Mouse (Mus musculus) liver, embryonic 14.5 days (tissue): Measurements from ENCODE around the gene Clec18a.

Source experiments
- CTCF ChIP-seq: IDR thresholded peaks from 2 replicates; pipeline ENCODE4 v1.5.1; 2016; ENCODE audit warnings: antibody characterized with exemption, low read depth, control low read depth
- EP300 ChIP-seq: IDR thresholded peaks from 2 replicates; pipeline ENCODE4 v1.6.1; 2016; ENCODE audit warnings: antibody characterized with exemption, low read depth

DNA sequence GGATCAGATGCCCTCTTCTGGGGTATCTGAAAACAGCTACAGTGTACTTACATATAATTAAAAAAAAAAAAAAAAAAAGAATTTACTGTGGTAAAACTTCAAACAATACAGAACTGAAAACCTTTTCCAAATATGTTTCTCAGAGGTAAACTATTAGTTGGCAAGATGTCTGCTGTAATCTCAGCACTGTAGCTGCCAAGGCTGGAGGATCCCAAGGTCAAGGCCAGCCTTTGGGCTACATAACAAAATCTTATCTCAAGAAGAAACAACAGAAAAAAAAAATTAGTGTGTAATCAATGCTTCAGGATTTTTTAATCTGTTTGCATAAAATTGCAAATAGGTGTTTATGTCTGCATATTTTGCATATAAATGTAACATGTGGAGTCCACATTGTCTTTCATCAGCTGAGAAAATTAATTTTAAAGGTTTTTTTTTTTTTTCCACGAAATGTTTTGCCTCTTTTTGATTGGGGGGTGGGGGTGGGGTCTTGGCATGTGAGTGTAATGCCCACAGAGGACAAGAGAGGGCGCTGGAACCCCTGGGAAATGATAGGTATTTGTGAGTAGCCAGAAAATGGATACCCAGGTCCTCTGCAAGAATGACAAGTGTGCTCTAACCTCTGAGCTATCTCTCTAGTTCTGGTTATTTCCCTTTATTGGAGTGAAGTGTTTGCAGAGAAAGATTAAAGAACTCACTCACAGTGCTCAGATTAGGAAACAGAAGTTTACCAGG is 48.1 kb downstream of the Clec18a start:
- TF ChIP-seq CTCF (peak; percentile 34; the same call in 1 of the 2 replicates), EP300 (no peak)
